In the genomic region with DNA sequence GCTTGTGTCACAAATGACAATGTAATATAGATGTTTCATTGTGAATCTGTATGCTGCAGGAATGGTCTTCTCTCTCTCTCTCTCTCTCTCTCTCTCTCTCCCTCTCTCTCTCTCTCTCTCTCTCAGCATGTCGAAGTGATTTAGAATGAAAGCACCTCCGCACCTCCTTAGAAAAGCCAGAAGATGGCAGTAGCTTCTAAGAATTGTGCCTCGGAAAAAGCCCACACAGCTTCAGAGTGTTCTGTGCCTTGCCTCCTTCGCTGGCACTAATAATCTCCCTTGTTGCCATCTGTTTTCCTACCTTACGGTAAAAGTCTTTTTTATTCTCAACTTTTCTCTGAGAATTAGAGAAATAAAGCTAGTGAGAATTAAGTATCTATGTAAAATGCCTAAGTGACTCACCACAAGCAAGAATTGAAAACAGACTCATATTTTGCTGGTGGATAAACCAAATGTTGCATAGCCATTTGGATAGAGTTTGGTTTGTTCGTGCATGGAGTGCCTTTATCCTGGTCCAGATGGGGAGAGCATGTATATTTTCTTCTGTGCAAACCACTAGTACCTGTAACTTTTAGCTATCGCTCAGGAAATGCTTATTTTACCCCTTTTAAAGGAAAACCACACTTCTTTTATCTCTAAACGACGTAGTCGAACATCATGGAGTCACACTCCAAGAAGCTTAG, we compare ENCODE assay signal across 8 mouse cellular contexts.
A peak's percentile ranks its signal among the peaks of the same experiment; 100 is the strongest.
DNase-seq lines count a peak whose midpoint lies in the region; ATAC-seq and TF ChIP-seq lines count a peak whose summit lies in the region.

No protein-coding gene starts in this region.

- no peak overlapping the region for H3K27ac ChIP-seq in heart, postnatal 0 days (ENCODE audit: low read depth)

- H3K4me2 ChIP-seq in heart, postnatal 0 days (ENCODE audit: low read depth, low read length) = no peak overlapping the region

- no peak overlapping the region for H3K4me3 ChIP-seq in heart, postnatal 0 days (ENCODE audit: low read depth, low read length)

- intact Hi-C loops in left cerebral cortex, postnatal 4 days (cut with DNase I) = no loop called here

- peak; percentile 50 for TF ChIP-seq CTCF in heart, postnatal 0 days (IDR thresholded peaks at IDR 0.05; ENCODE audit: low read depth)

- H3K27me3 ChIP-seq in heart, postnatal 0 days (ENCODE audit: control insufficient read depth, insufficient read depth, low read length) = no peaks in the 10 kb centered on the region

- H3K4me1 ChIP-seq in heart, postnatal 0 days (ENCODE audit: control insufficient read depth, insufficient read depth) = no peaks in the 10 kb centered on the region

- H3K9me3 ChIP-seq in heart, postnatal 0 days (replicated peaks; ENCODE audit: control insufficient read depth, low read length) = no peaks in the 10 kb centered on the region

- no peak overlapping the region for H3K9ac ChIP-seq in heart, postnatal 0 days (replicated peaks; ENCODE audit: low read depth, low read length)

- 42% methylated on average over 10 of the region's 10 CpGs for WGBS in heart, postnatal 0 days

- TF ChIP-seq EP300 in heart, postnatal 0 days (IDR thresholded peaks at IDR 0.05; ENCODE audit: low read depth) = no peak

- peak; percentile 14 for DNase-seq in heart, postnatal 0 days (ENCODE audit: low spot score)
- DNase-seq in heart, adult 11 months = no peak
- peak; percentile 63 for DNase-seq in 416B (ENCODE audit: low read depth)
- peak; percentile 49 for DNase-seq in embryo, embryonic 10 days (ENCODE audit: low spot score)
- DNase-seq in left cerebral cortex, postnatal 4 days = peak; percentile 12
- DNase-seq in testis, postnatal 14 days (ENCODE audit: low spot score) = no peak
- no peak for DNase-seq in heart, adult 18-20 months

- no peaks in the 10 kb centered on the region for H3K36me3 ChIP-seq in heart, postnatal 0 days (replicated peaks; ENCODE audit: control insufficient read depth, insufficient read depth, low read length)

- ATAC-seq in heart, postnatal 0 days (ENCODE audit: insufficient read depth, low read depth) = no peak
- no peak for ATAC-seq in monocyte, adult 5-6 weeks (replicated peaks; ENCODE audit: insufficient number of reproducible peaks, low FRiP score, low TSS enrichment, poor library complexity, severe bottlenecking)

Comparison
In these comparisons a context has a peak if more than half of its experiments do, and no peak if none do; other contexts are left out.
1. DNase-seq: peak in heart, postnatal 0 days (single experiment), 416B (single experiment), embryo, embryonic 10 days (single experiment) and left cerebral cortex, postnatal 4 days (single experiment); none in heart, adult 11 months (single experiment), testis, postnatal 14 days (single experiment) and heart, adult 18-20 months (0 of 2).